Mouse (Mus musculus): ENCODE data around the gene Zbtb5.

GRCm38 (mm10) chr4:44983131-44983740 lies 29.0 kb downstream of the Zbtb5 start:
- TF ChIP-seq CHD1 (IDR thresholded peaks at IDR 0.05; ENCODE audit: low read depth, low read length) (no peak), ZNF384 (IDR thresholded peaks at IDR 0.05; ENCODE audit: low read depth, low read length) (no peak), MAZ (IDR thresholded peaks at IDR 0.05; ENCODE audit: low read depth, low read length) (no peak), CHD2 (IDR thresholded peaks at IDR 0.05; ENCODE audit: low read length) (no peak), ZC3H11A (IDR thresholded peaks at IDR 0.05; ENCODE audit: low read depth, low read length) (no peak), HCFC1 (IDR thresholded peaks at IDR 0.05; ENCODE audit: low read depth, low read length) (no peak), CTCF (IDR thresholded peaks at IDR 0.05 in 2 of 3, conservative IDR thresholded peaks at IDR 0.05 in 1 of 3; ENCODE audit: control insufficient read depth in 1 of 3, insufficient read depth in 1 of 3, low read depth in 2 of 3, low read length in 3 of 3, poor library complexity in 1 of 3, severe bottlenecking in 1 of 3) (no peak), MAFK (IDR thresholded peaks at IDR 0.05; ENCODE audit: borderline replicate concordance, low read depth, low read length) (no peak), GATA1 (IDR thresholded peaks at IDR 0.05; ENCODE audit: low read depth, low read length) (no peak), POLR2A (IDR thresholded peaks at IDR 0.05; ENCODE audit: control insufficient read depth in 1 of 2, insufficient read depth in 1 of 2, low read depth in 1 of 2, low read length in 2 of 2, poor library complexity in 1 of 2) (no peak), EP300 (IDR thresholded peaks at IDR 0.05; ENCODE audit: low read depth in 1 of 2, low read length in 2 of 2) (no peak), KAT2A (conservative IDR thresholded peaks at IDR 0.05; ENCODE audit: low read depth, low read length) (no peak)
